Mouse (Mus musculus): Measurements from ENCODE around the gene Slc41a3.
A peak's percentile ranks its signal among the peaks of the same experiment; 100 is the strongest.

Gene Slc41a3

DNA sequence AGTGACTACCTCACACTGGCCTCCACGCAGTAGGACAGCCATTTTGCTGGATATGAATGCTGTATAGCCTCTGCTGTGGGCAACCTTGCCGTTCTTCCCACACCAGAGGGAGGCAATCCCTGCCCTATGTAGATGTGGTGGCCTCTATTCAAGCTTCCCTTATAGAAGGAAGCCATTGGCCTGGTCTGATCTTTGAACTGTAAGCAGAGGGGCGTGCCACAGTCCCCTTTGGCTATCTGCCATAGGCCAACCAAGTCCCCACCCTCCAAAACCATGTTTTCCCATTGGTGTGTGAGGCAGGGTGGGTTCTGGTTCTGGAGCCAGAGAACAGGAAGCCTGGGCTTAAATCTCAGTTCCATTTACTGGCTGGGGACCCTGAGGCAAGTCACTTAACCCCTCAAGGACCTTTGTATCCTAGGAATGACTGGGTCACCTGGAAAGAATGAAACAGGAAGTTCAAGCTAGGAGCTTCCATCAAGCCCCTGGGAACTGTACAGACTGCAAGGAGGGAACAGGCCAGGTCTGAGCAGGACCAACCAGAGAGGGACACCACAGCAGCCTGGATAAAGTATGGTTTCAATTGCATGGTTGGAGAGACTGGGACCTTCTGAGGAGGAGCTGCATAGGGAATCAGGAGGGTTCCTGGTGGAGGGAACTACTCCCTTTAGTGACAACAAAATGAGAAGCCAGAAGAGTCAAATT is 79.5 kb downstream of the Slc41a3 start:
- no peaks in the 10 kb centered on the region for H3K9me3 ChIP-seq (ENCODE audit: low read length)
- H3K36me3 ChIP-seq (ENCODE audit: insufficient read depth, low read length): peaks cover 43% of the 10 kb centered on the region
- H3K4me3 ChIP-seq (replicated peaks; ENCODE audit: low read length): 0 out of 2 replicates have a peak overlapping the region, but pooled peaks have one; percentile 43
- no peaks in the 10 kb centered on the region for H3K27me3 ChIP-seq (ENCODE audit: insufficient read depth, low read length)
- TF ChIP-seq POU5F1 (IDR thresholded peaks at IDR 0.05; ENCODE audit: borderline replicate concordance, low read length): no peak
- H3K4me1 ChIP-seq (replicated peaks; ENCODE audit: low read depth, low read length): peaks cover 19% of the 10 kb centered on the region

DNA sequence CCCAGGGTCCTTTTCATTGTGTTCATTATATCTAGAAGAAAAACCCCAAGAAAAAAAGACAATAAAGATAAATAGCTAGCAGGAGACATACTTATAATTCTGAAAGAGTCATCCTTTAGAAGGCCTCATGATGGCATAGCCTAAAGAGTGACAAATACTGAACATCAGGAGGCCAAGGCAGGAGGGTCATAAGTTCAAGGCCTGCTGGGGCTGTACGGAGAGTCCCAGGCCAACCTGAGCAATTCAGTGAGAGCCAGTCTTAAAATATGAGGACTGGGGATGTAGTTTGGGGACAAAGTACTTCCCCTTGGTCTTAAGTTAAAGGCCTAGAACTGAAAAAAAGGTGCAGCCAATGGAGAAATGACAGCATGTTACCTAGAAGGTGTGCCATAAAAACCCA is 82.3 kb downstream of the Slc41a3 start:
- Histone ChIP-seq H3K36me3 (ENCODE audit: insufficient read depth, low read length) (peaks cover 51% of the 10 kb centered on the region), H3K4me1 (replicated peaks; ENCODE audit: low read depth, low read length) (peaks cover 23% of the 10 kb centered on the region), H3K27me3 (ENCODE audit: insufficient read depth, low read length) (no peaks in the 10 kb centered on the region), H3K9me3 (ENCODE audit: low read length) (no peaks in the 10 kb centered on the region), H3K4me3 (replicated peaks; ENCODE audit: low read length) (no peak overlapping the region)
- TF ChIP-seq POU5F1 (IDR thresholded peaks at IDR 0.05; ENCODE audit: borderline replicate concordance, low read length) (no peak), CTCF (conservative IDR thresholded peaks at IDR 0.05; ENCODE audit: low read length) (no peak), NANOG (IDR thresholded peaks at IDR 0.05; ENCODE audit: borderline replicate concordance, low read length) (no peak)

- Histone ChIP-seq H3K9me3 (ENCODE audit: low read length) (no peaks in the 10 kb centered on the region), H3K36me3 (ENCODE audit: insufficient read depth, low read length) (peaks cover 63% of the 10 kb centered on the region)
- TF ChIP-seq NANOG (IDR thresholded peaks at IDR 0.05; ENCODE audit: borderline replicate concordance, low read length) (no peak), CTCF (conservative IDR thresholded peaks at IDR 0.05; ENCODE audit: low read length) (no peak), POU5F1 (IDR thresholded peaks at IDR 0.05; ENCODE audit: borderline replicate concordance, low read length) (no peak)
Measured at GRCm38 (mm10) chr6:90688003-90688402, 83.5 kb downstream of the Slc41a3 start.

GRCm38 (mm10) chr6:90688742-90689141 is 84.2 kb downstream of the Slc41a3 start:
- Histone ChIP-seq H3K9me3 (ENCODE audit: low read length) (no peaks in the 10 kb centered on the region), H3K27me3 (ENCODE audit: insufficient read depth, low read length) (no peaks in the 10 kb centered on the region)
- TF ChIP-seq POU5F1 (IDR thresholded peaks at IDR 0.05; ENCODE audit: borderline replicate concordance, low read length): no peak

More at GRCm38 (mm10) chr6:90688003-90688402, 83.5 kb downstream of the Slc41a3 start:
- Histone ChIP-seq H3K27me3 (ENCODE audit: insufficient read depth, low read length) (no peaks in the 10 kb centered on the region), H3K4me3 (replicated peaks; ENCODE audit: low read length) (no peak overlapping the region), H3K4me1 (replicated peaks; ENCODE audit: low read depth, low read length) (peaks cover 23% of the 10 kb centered on the region)

GRCm38 (mm10) chr6:90689500-90689899 is 85.0 kb downstream of the Slc41a3 start:
- TF ChIP-seq CTCF (conservative IDR thresholded peaks at IDR 0.05; ENCODE audit: low read length): no peak
- TF ChIP-seq POU5F1 (IDR thresholded peaks at IDR 0.05; ENCODE audit: borderline replicate concordance, low read length): no peak
- Histone ChIP-seq H3K9me3 (ENCODE audit: low read length) (no peaks in the 10 kb centered on the region), H3K4me3 (replicated peaks; ENCODE audit: low read length) (no peak overlapping the region), H3K36me3 (ENCODE audit: insufficient read depth, low read length) (peaks cover 78% of the 10 kb centered on the region), H3K4me1 (replicated peaks; ENCODE audit: low read depth, low read length) (peaks cover 12% of the 10 kb centered on the region), H3K27me3 (ENCODE audit: insufficient read depth, low read length) (no peaks in the 10 kb centered on the region)

More at GRCm38 (mm10) chr6:90688742-90689141, 84.2 kb downstream of the Slc41a3 start:
- H3K36me3 ChIP-seq (ENCODE audit: insufficient read depth, low read length): peaks cover 71% of the 10 kb centered on the region
- H3K4me1 ChIP-seq (replicated peaks; ENCODE audit: low read depth, low read length): peaks cover 17% of the 10 kb centered on the region
- no peak overlapping the region for H3K4me3 ChIP-seq (replicated peaks; ENCODE audit: low read length)

DNA sequence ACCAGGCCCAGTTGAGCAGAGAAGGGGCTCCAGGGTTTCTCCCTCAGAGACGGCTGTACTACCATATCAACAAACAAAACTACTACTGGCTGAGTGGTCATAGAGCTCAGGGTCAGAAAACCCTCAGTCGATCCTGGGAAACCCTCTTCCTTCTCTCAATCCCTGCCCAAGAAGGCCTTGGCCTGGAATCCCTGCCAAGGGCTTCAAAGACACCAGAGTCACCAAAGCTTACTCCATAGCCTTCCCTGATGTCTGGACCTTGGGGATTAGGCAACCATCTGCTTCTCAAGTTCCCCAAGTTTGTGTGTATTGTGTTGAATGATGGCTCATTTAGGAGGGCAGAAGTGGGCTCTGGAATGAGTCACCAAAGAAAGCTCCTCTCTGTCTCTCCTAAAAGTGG is 87.4 kb downstream of the Slc41a3 start:
- H3K4me1 ChIP-seq (replicated peaks; ENCODE audit: low read depth, low read length): peaks cover 12% of the 10 kb centered on the region
- H3K36me3 ChIP-seq (ENCODE audit: insufficient read depth, low read length): peaks cover 69% of the 10 kb centered on the region
- H3K4me3 ChIP-seq (replicated peaks; ENCODE audit: low read length): no peak overlapping the region
- TF ChIP-seq POU5F1 (IDR thresholded peaks at IDR 0.05; ENCODE audit: borderline replicate concordance, low read length) (no peak), CTCF (conservative IDR thresholded peaks at IDR 0.05; ENCODE audit: low read length) (no peak), NANOG (IDR thresholded peaks at IDR 0.05; ENCODE audit: borderline replicate concordance, low read length) (no peak)
- H3K27me3 ChIP-seq (ENCODE audit: insufficient read depth, low read length): no peaks in the 10 kb centered on the region
- H3K9me3 ChIP-seq (ENCODE audit: low read length): no peaks in the 10 kb centered on the region

DNA sequence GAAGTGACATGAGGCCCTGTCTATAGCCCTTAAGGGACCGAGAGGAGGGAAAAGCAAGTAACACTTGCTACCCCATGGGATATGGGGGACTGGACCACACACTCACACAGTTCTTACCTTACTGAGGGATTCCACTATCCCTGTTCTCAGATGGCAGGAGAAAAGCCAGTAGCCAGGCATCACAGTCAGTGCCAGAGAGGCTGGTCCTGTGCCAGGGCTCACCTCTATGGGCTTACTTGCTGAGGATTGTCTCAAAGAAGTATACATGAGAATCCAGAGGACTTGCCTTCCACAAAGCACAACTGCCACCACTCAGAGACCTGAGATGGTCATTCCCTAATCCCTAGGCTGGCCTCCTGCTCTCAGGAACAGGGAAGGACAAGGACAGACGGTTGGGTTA is 87.9 kb downstream of the Slc41a3 start:
- peaks cover 12% of the 10 kb centered on the region for H3K4me1 ChIP-seq (replicated peaks; ENCODE audit: low read depth, low read length)
- TF ChIP-seq POU5F1 (IDR thresholded peaks at IDR 0.05; ENCODE audit: borderline replicate concordance, low read length) (no peak), NANOG (IDR thresholded peaks at IDR 0.05; ENCODE audit: borderline replicate concordance, low read length) (no peak), CTCF (conservative IDR thresholded peaks at IDR 0.05; ENCODE audit: low read length) (no peak)
- no peaks in the 10 kb centered on the region for H3K9me3 ChIP-seq (ENCODE audit: low read length)

GRCm38 (mm10) chr6:90695754-90696153 is 91.2 kb downstream of the Slc41a3 start:
- no peaks in the 10 kb centered on the region for H3K9me3 ChIP-seq (ENCODE audit: low read length)
- H3K4me3 ChIP-seq (replicated peaks; ENCODE audit: low read length): no peak overlapping the region
- H3K36me3 ChIP-seq (ENCODE audit: insufficient read depth, low read length): peaks cover 37% of the 10 kb centered on the region
- no peak for TF ChIP-seq CTCF (conservative IDR thresholded peaks at IDR 0.05; ENCODE audit: low read length)
- no peak for TF ChIP-seq POU5F1 (IDR thresholded peaks at IDR 0.05; ENCODE audit: borderline replicate concordance, low read length)
- TF ChIP-seq NANOG (IDR thresholded peaks at IDR 0.05; ENCODE audit: borderline replicate concordance, low read length): no peak
- H3K27me3 ChIP-seq (ENCODE audit: insufficient read depth, low read length): no peaks in the 10 kb centered on the region
- H3K4me1 ChIP-seq (replicated peaks; ENCODE audit: low read depth, low read length): 0 out of 2 replicates have a peak, but pooled peaks cover 2% of the 10 kb centered on the region

More for the DNA sequence above, 87.9 kb downstream of the Slc41a3 start:
- no peaks in the 10 kb centered on the region for H3K27me3 ChIP-seq (ENCODE audit: insufficient read depth, low read length)
- H3K36me3 ChIP-seq (ENCODE audit: insufficient read depth, low read length): peaks cover 67% of the 10 kb centered on the region
- no peak overlapping the region for H3K4me3 ChIP-seq (replicated peaks; ENCODE audit: low read length)
